Mouse (Mus musculus) C2C12 (cell line): ENCODE measurements around the gene Pfdn4.

Experiments
- CTCF ChIP-seq: IDR thresholded peaks from one replicate; pipeline ENCODE4 v1.5.1; 2011; ENCODE audit not compliant: control insufficient read depth, insufficient read depth, insufficient read length
- MYOG ChIP-seq: IDR thresholded peaks from one replicate; pipeline ENCODE4 v1.6.1; 2011; ENCODE audit not compliant: control insufficient read depth, insufficient read length; ENCODE audit errors: extremely low read depth

- TF ChIP-seq CTCF (no peak), MYOG (no peak)
Measured at GRCm38 (mm10) chr2:170498011-170498410, 1.8 kb downstream of the Pfdn4 start.
